In genomic region chr12:91892622-91893560, GRCm38 (mm10) we compare ENCODE assay signal across 15 mouse cellular contexts.
"Had no signal": no experiment of that assay in that cellular context is flagged by ENCODE, and none has a peak within 500 bp of the region (broad histone marks: within the 10 kb centered on the region; RNA-seq: fewer than 3 reads in every experiment).

No protein-coding gene starts in this region.

- H3K4me2 ChIP-seq: limb, embryonic 12.5 days; limb, embryonic 15.5 days; liver, embryonic 11.5 days; lung, embryonic 15.5 days; midbrain, embryonic 11.5 days had no signal

- H3K4me1 ChIP-seq: limb, embryonic 12.5 days; limb, embryonic 15.5 days; lung, embryonic 15.5 days; megakaryocyte, embryonic 14.5 days had no signal

- ATAC-seq: liver, postnatal 0 days had no signal

- H3K27ac ChIP-seq: limb, embryonic 12.5 days; limb, embryonic 15.5 days; liver, embryonic 14.5 days; lung, embryonic 15.5 days had no signal

- H3K36me3 ChIP-seq: limb, embryonic 12.5 days; limb, embryonic 15.5 days; lung, embryonic 15.5 days had no signal

- H3K9ac ChIP-seq: limb, embryonic 12.5 days; limb, embryonic 15.5 days; liver, embryonic 14.5 days; liver, postnatal 0 days; lung, embryonic 15.5 days had no signal

- H3K27me3 ChIP-seq: limb, embryonic 12.5 days; limb, embryonic 15.5 days; lung, embryonic 15.5 days; megakaryocyte, embryonic 14.5 days had no signal

- H3K9me3 ChIP-seq: limb, embryonic 12.5 days; limb, embryonic 15.5 days; lung, embryonic 15.5 days; megakaryocyte, embryonic 14.5 days had no signal

- H3K4me3 ChIP-seq: limb, embryonic 12.5 days; limb, embryonic 15.5 days; lung, embryonic 15.5 days; megakaryocyte, embryonic 14.5 days had no signal

- DNase-seq: kidney, adult 9 months; kidney, postnatal 14 days; kidney, postnatal 4 days; left cerebral cortex, postnatal 4 days; liver, postnatal 0 days; midbrain, embryonic 14.5 days; thymus, adult 18-20 months; thymus, postnatal 36 days had no signal
